Mouse (Mus musculus) spleen, postnatal 4 days (tissue): ENCODE results near the gene Rab3ip.

Experiments
- DNase-seq, 2 experiments: peaks; one replicate each; pipeline ENCODE4 v3.0.0; 2022; ENCODE audit warnings: low spot score in 2 of 2

The Rab3ip gene

GRCm38 (mm10) chr10:116919368-116920317, 30.9 kb downstream of the Rab3ip start:
- no peak for DNase-seq

GRCm38 (mm10) chr10:116916581-116916980, 34.0 kb downstream of the Rab3ip start:
- no peak for DNase-seq

- no peak for DNase-seq
These were observed 35.3 kb downstream of the Rab3ip start for GRCm38 (mm10) chr10:116915286-116915685.

GRCm38 (mm10) chr10:116914586-116914985, 36.0 kb downstream of the Rab3ip start:
- DNase-seq: no peak

- no peak for DNase-seq
These were observed 36.8 kb downstream of the Rab3ip start for GRCm38 (mm10) chr10:116913647-116914273.

- no peak for DNase-seq
These were observed 37.7 kb downstream of the Rab3ip start for GRCm38 (mm10) chr10:116912850-116913249.

GRCm38 (mm10) chr10:116908901-116909642, 41.5 kb downstream of the Rab3ip start:
- DNase-seq: no peak

GRCm38 (mm10) chr10:116906794-116907193, 43.8 kb downstream of the Rab3ip start:
- DNase-seq: no peak

- DNase-seq: no peak
These were observed 46.1 kb downstream of the Rab3ip start for GRCm38 (mm10) chr10:116904503-116904908.

- no peak for DNase-seq
These were observed 54.0 kb downstream of the Rab3ip start, which contains the start of gene Myrfl for GRCm38 (mm10) chr10:116896336-116897177. Gene Myrfl (minus strand): TSS chr10:116896919.

- no peak for DNase-seq
These were observed 55.3 kb downstream of the Rab3ip start for GRCm38 (mm10) chr10:116895108-116895833.

GRCm38 (mm10) chr10:116894540-116894939, 56.0 kb downstream of the Rab3ip start:
- no peak for DNase-seq

GRCm38 (mm10) chr10:116893753-116894152, 56.8 kb downstream of the Rab3ip start:
- DNase-seq: no peak

- no peak for DNase-seq
These were observed 60.0 kb downstream of the Rab3ip start for GRCm38 (mm10) chr10:116890587-116890986.

GRCm38 (mm10) chr10:116884552-116884951, 66.0 kb downstream of the Rab3ip start:
- DNase-seq: no peak

- no peak for DNase-seq
These were observed 67.0 kb downstream of the Rab3ip start for GRCm38 (mm10) chr10:116883531-116883930.

GRCm38 (mm10) chr10:116877436-116877835, 73.1 kb downstream of the Rab3ip start:
- no peak for DNase-seq

- no peak for DNase-seq
These were observed 76.1 kb downstream of the Rab3ip start for GRCm38 (mm10) chr10:116874490-116874889.

- no peak for DNase-seq
These were observed 78.6 kb downstream of the Rab3ip start for GRCm38 (mm10) chr10:116872016-116872410.

- no peak for DNase-seq
These were observed 79.1 kb downstream of the Rab3ip start for GRCm38 (mm10) chr10:116871329-116872015.
